Mouse (Mus musculus): Measurements from ENCODE around the gene Ifna4. TPM values are rescaled to one million over a fixed set of nuclear protein-coding genes. Genes with fewer than 3 reads are reported as not detected.
A peak's percentile ranks its signal among the peaks of the same experiment; 100 is the strongest.
"Not testable (repeated sequence)": the region's sequence is repeated elsewhere in the genome, so short reads cannot be mapped to it uniquely, and the experiment has no call there.

Gene Ifna4
- not detected for total RNA-seq (2021)

GRCm38 (mm10) chr4:88841438-88841911, at the start of gene Ifna4:
Ifna4 (plus strand) TSS chr4:88841861.
- no peak for DNase-seq (ENCODE audit: low spot score in 2 of 2)
- intact Hi-C loops (cut with DNase I) = no loop called here

DNA sequence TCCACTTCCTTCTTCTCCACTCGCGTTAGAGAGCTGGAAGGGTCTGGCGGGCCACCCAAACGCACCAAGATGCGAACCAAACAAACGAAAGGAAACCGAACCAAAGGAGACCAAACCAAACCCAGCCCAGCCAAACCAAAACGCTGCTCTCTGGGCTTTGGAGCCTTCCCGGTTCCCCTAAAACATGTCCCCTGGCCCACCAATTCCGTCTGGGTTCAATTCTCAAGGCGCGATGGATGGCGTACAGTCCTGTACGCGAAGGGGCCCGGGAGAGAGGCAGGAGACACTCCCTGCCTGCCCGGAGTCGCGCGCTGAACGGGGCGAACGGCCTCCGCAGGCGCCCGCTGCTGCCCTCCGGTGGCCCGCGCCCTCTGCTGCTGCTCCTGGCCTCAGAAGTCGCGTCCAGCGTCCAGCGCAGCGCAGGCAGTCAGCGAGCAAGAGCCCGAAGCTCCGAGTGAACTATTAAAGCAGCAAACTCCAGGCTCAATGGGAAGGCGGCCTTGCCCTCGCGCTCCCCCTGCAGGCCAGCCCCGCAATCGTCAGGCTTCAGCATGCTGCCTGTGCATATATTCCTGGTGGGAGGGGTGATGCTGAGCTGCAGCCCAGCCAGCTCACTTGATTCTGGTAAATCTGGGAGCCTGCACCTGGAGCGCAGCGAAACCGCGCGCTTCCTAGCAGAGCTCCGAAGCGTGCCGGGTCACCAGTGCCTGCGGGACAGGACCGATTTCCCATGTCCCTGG, 47.6 kb upstream of the Ifna4 start, which contains the start of gene Gm13275:
Gene Gm13275 (plus strand): TSS at position 552 of the 740 bp plus-strand sequence.
- intact Hi-C loops (cut with DNase I) = not testable (repeated sequence)
- DNase-seq (ENCODE audit: low spot score in 2 of 2) = peak; percentile 57 to 59

GRCm38 (mm10) chr4:88797097-88797496, 44.6 kb upstream of the Ifna4 start, which contains the start of gene Gm13279:
Gm13279 (plus strand) TSS chr4:88797397.
- DNase-seq (ENCODE audit: low spot score in 2 of 2); intact Hi-C loops (cut with DNase I): not testable (repeated sequence)

DNA sequence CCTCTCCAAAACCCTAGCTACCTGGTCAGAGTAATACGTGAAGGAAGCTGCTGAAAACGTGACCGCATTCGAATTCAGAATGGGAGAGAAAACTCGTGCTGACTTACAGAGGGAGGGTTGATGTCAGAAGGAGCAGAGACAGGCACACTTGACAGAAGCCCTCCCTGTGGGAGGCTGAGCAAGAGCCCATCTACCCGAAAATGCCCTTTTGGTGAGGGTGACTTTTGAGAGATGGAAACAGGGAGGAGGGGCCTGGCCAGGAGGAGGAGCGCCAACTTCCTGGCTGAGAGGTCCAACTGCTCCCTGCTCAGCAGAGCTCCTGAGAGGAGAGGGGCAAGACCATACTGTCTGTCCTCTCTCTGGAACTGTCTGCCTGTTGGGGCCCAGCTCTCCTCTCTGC, 42.3 kb upstream of the Ifna4 start, which contains the start of gene Gm13285:
Gene Gm13285 (plus strand): TSS at position 301 of the 400 bp plus-strand sequence.
- intact Hi-C loops (cut with DNase I); DNase-seq (ENCODE audit: low spot score in 2 of 2): not testable (repeated sequence)

- DNase-seq (ENCODE audit: low spot score in 2 of 2); intact Hi-C loops (cut with DNase I): not testable (repeated sequence)
These were observed 38.7 kb upstream of the Ifna4 start, which contains the start of gene Gm13287 for GRCm38 (mm10) chr4:88802954-88803353. Gm13287 (plus strand) TSS chr4:88803254.

- intact Hi-C loops (cut with DNase I) = not testable (repeated sequence)
These were observed 36.4 kb upstream of the Ifna4 start, which contains the start of gene Gm13288 for GRCm38 (mm10) chr4:88805231-88805630. Gm13288 (plus strand) TSS chr4:88805531.

DNA sequence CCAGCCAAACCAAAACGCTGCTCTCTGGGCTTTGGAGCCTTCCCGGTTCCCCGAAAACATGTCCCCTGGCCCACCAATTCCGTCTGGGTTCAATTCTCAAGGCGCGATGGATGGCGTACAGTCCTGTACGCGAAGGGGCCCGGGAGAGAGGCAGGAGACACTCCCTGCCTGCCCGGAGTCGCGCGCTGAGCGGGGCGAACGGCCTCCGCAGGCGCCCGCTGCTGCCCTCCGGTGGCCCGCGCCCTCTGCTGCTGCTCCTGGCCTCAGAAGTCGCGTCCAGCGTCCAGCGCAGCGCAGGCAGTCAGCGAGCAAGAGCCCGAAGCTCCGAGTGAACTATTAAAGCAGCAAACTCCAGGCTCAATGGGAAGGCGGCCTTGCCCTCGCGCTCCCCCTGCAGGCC, 35.9 kb upstream of the Ifna4 start:
- DNase-seq (ENCODE audit: low spot score in 2 of 2); intact Hi-C loops (cut with DNase I): not testable (repeated sequence)

More at GRCm38 (mm10) chr4:88805231-88805630, 36.4 kb upstream of the Ifna4 start, which contains the start of gene Gm13288:
- DNase-seq (ENCODE audit: low spot score in 2 of 2) = not testable (repeated sequence)

- intact Hi-C loops (cut with DNase I) = no loop called here
- no peak for DNase-seq (ENCODE audit: low spot score in 2 of 2)
These were observed 25.7 kb upstream of the Ifna4 start, which contains the start of gene Ifna7 for GRCm38 (mm10) chr4:88815928-88816327. Ifna7 (plus strand) TSS chr4:88816228.

DNA sequence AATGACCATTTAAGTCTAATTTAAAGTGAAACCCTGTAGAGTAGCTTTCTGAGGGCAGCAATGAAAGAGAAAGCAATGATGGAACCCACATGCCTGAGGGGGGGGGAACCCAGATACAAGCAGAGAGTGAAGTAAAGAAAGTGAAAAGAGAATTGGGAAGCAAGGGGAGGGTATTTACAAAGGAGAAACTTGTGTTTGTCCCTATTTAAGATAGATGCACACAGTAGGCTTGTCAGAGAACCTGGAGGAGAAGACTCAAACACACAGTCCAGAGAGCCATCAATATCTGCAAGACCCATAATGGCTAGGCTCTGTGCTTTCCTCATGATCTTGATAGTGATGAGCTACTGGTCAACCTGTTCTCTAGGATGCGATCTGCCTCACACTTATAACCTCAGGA, 22.0 kb upstream of the Ifna4 start, which contains the start of gene Ifna11:
Gene Ifna11 (plus strand): TSS at position 301 of the 400 bp plus-strand sequence.
- intact Hi-C loops (cut with DNase I) = no loop called here
- DNase-seq (ENCODE audit: low spot score in 2 of 2) = no peak

DNA sequence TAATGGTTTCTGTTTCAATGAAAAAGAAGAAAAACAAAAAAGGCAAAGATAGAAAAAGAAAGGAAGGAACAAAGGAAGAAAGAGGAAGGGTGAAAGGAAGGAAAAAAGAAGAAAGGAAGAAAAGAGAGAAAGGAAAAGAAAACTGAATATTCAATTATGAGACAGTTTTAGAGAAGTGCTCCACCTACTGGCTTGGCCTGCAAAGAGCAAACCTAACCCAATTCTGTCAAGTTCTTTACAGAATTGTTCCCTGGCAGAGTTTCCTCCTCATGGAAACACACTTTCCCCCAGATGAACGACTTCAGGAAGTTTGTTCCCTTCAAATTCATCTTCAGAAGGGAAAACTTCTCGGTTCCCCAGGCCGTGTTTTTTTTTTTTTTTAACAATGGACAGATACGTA, 18.7 kb upstream of the Ifna4 start:
- intact Hi-C loops (cut with DNase I) = no loop called here

GRCm38 (mm10) chr4:88827116-88827515, 14.5 kb upstream of the Ifna4 start, which contains the start of gene Ifna6:
Ifna6 (plus strand) TSS chr4:88827416.
- DNase-seq (ENCODE audit: low spot score in 2 of 2); intact Hi-C loops (cut with DNase I): not testable (repeated sequence)

More for the DNA sequence above, 18.7 kb upstream of the Ifna4 start:
- DNase-seq (ENCODE audit: low spot score in 2 of 2) = no peak

DNA sequence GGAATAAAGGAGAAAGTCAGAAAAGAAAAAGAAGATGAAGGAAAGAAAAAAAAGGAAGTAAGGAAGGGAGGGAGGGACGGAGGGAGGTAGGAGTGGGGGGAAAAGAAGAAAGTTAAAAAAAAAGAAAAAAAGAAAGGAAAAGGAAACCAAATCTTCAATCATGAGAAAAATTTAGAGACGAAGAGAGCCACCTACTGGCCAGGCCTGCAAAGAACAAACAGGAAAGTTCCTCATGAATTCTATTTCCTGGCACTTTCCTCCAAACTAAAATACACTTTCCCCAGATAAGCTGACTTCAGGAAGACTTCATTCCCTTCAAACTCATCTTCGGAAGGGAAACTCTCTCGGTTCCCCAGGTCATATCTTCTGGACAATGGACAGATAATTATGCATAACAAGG, 11.1 kb upstream of the Ifna4 start:
- DNase-seq (ENCODE audit: low spot score in 2 of 2) = no peak
- intact Hi-C loops (cut with DNase I) = no loop called here

GRCm38 (mm10) chr4:88835225-88835624, 6.4 kb upstream of the Ifna4 start, which contains the start of gene Ifna5:
Ifna5 (plus strand) TSS chr4:88835525.
- intact Hi-C loops (cut with DNase I); DNase-seq (ENCODE audit: low spot score in 2 of 2): not testable (repeated sequence)

- no peak for DNase-seq (ENCODE audit: low spot score in 2 of 2)
- intact Hi-C loops (cut with DNase I) = no loop called here
These were observed 2.8 kb upstream of the Ifna4 start for GRCm38 (mm10) chr4:88838828-88839227.

DNA sequence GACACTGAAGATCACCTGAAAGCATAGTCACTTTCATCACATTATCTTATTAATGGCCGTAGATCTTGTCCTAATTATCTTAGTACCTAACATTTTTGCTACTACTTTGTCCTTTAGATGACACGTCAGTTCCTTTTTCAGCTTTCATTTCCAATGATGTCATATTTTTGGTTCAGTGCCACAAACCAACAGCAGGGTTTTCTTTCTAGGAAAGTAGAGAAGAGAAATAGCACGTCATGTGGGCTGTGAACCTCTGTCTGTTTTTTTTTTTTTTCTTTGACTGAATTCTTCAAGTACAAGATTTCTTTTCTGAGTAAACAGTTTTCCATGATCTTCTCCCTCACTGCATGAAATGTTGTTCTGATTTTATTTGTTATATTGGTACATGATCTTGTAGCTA, 1.6 kb upstream of the Ifna4 start:
- intact Hi-C loops (cut with DNase I) = no loop called here
- no peak for DNase-seq (ENCODE audit: low spot score in 2 of 2)

DNA sequence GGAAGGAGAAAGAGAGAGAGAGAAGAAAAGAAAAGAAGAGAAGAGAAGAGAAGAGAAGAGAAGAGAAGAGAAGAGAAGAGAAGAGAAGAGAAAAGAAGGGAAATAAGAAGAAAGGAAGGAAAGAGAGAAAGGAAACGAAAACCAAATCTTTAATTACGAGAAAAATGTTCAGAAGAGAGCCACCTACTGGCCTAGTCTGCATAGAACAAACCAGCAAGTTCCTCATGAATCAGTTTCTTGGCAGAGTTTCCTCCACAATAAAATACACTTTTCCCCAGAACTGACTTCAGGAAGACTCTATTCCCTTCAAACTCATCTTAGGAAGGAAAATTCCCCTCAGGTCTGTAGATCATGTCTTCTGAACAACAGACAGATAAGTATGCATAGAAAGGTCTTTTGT, 3.7 kb downstream of the Ifna4 start:
- no peak for DNase-seq (ENCODE audit: low spot score in 2 of 2)
- intact Hi-C loops (cut with DNase I) = no loop called here

- intact Hi-C loops (cut with DNase I) = no loop called here
- DNase-seq (ENCODE audit: low spot score in 2 of 2) = no peak
These were observed 8.0 kb downstream of the Ifna4 start, which contains the start of gene Ifna1 for GRCm38 (mm10) chr4:88849698-88850097. Ifna1 (plus strand) TSS chr4:88850087.

- intact Hi-C loops (cut with DNase I) = no loop called here
- no peak for DNase-seq (ENCODE audit: low spot score in 2 of 2)
These were observed 9.5 kb downstream of the Ifna4 start for GRCm38 (mm10) chr4:88851026-88851763.

DNA sequence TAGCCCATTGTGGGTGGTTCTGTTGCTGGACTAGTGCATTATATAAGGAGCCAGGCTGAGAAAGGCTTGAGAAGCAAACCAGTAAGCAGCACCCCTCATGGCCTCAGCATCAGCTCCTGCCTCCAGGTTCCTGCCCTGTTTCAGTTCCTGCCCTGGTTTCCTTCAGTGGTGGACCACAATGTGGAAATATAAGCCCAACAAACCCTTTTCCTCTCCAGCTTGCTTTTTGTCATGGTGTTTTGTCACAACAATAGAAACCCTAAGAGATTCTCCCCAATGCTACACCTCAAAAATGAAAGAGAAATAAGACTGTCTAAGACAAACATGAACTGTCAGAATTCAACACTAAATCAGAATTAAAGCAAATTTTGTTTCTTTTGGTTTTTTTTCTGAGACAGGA, 17.6 kb downstream of the Ifna4 start:
- intact Hi-C loops (cut with DNase I) = no loop called here
- no peak for DNase-seq (ENCODE audit: low spot score in 2 of 2)

- DNase-seq (ENCODE audit: low spot score in 2 of 2) = no peak
- intact Hi-C loops (cut with DNase I) = no loop called here
These were observed 21.6 kb downstream of the Ifna4 start for GRCm38 (mm10) chr4:88863309-88863708.

Measured in left cerebral cortex, postnatal 36 days (tissue).